8 mouse cellular contexts compared by ENCODE assay signal in the genomic region with DNA sequence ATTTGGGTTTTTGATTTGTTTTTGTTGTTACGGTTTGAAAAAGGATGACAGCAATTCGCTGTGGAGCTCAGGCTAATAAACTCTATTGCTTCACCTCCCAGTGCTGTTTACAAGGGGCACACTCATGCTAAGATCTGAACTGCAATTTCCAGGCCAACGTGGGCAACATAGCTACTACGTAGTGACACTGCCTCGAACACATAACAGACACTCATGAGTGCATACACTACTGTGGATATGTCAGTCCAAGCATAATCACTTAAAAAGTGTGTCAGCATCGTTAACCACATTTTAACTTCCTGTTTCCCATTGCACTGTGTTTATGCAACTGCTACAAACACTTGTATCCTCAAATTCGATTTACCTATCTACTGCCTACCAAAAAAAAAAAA. TPM values are rescaled to one million over a fixed set of nuclear protein-coding genes. Genes with fewer than 3 reads are reported as not detected.
DNase-seq lines count a peak whose midpoint lies in the region; ATAC-seq and TF ChIP-seq lines count a peak whose summit lies in the region.

No protein-coding gene starts in this region.

- ATAC-seq in heart, embryonic 13.5 days (ENCODE audit: extremely low read depth, insufficient number of reproducible peaks, low FRiP score, low TSS enrichment), result no peak
- peak; percentile 78 for ATAC-seq in granulocyte monocyte progenitor cell, adult 5-6 weeks (replicated peaks; ENCODE audit: poor library complexity, severe bottlenecking)
- ATAC-seq in megakaryocyte, adult 5-6 weeks (ENCODE audit: poor library complexity, severe bottlenecking), result peak; percentile 82

- H3K36me3 ChIP-seq in heart, embryonic 13.5 days, result peaks cover 20% of the 10 kb centered on the region
- 0 out of 2 replicates have a peak, but pooled peaks cover 4% of the 10 kb centered on the region for H3K36me3 ChIP-seq in ES-E14 (ENCODE audit: control insufficient read depth, insufficient read depth, low read length, poor library complexity, severe bottlenecking)

- peaks cover 13% of the 10 kb centered on the region for H3K4me1 ChIP-seq in heart, embryonic 13.5 days
- H3K4me1 ChIP-seq in ES-E14 (ENCODE audit: control insufficient read depth in 2 of 2, insufficient read depth in 2 of 2, low read length in 2 of 2, poor library complexity in 1 of 2), result peaks cover 2% of the 10 kb centered on the region in 2 experiments; a peak in 2 of 4 replicates

- in situ Hi-C loops in ES-E14 (cut with MboI; ENCODE audit: low sequenced_read_pairs in 2 of 2, unreplicated experiment in 2 of 2), result no loop called here

- H3K27ac ChIP-seq in heart, embryonic 13.5 days (replicated peaks), result peak overlapping the region; percentile 74
- H3K27ac ChIP-seq in ES-E14 (ENCODE audit: insufficient read depth, low read depth, low read length, poor library complexity, severe bottlenecking), result no peak overlapping the region

- WGBS in heart, embryonic 13.5 days, result 28% methylated on average over 7 of the region's 7 CpGs

- intact Hi-C loops in heart, postnatal 36 days (cut with DNase I), result no loop called here

- H3K9ac ChIP-seq in heart, embryonic 13.5 days, result peak overlapping the region; percentile 96
- H3K9ac ChIP-seq in ES-E14 (ENCODE audit: insufficient read depth, low read depth, low read length, poor library complexity, severe bottlenecking), result peak overlapping the region; percentile 38; the same call in 1 of the 2 replicates

- no peaks in the 10 kb centered on the region for H3K9me3 ChIP-seq in heart, embryonic 13.5 days
- no peaks in the 10 kb centered on the region for H3K9me3 ChIP-seq in ES-E14 (ENCODE audit: control insufficient read depth, insufficient read depth, low read depth, low read length)

- H3K4me3 ChIP-seq in heart, embryonic 13.5 days, result peak overlapping the region; percentile 89
- H3K4me3 ChIP-seq in ES-E14 (ENCODE audit: insufficient read depth in 1 of 2, low read depth in 1 of 2, low read length in 2 of 2, poor library complexity in 1 of 2, severe bottlenecking in 1 of 2), result peak overlapping the region; percentile 39 to 100; a peak in 3 of 4 replicates

- DNase-seq in heart, postnatal 36 days, result no peak
- DNase-seq in ES-E14 (ENCODE audit: low read depth, low spot score), result no peak
- no peak for DNase-seq in urinary bladder, postnatal 36 days (ENCODE audit: low spot score in 2 of 2)
- no peak for DNase-seq in gastrocnemius, postnatal 10 days
- DNase-seq in frontal cortex, postnatal 36 days (ENCODE audit: low spot score in 2 of 2), result no peak

- no peaks in the 10 kb centered on the region for H3K27me3 ChIP-seq in heart, embryonic 13.5 days (replicated peaks)

- peak overlapping the region; percentile 77 for H3K4me2 ChIP-seq in heart, embryonic 13.5 days

TF ChIP-seq in ES-E14, 5 proteins besides CTCF, POLR2A, EP300 and RAD21:
- TF ChIP-seq HCFC1 (IDR thresholded peaks at IDR 0.05; ENCODE audit: borderline replicate concordance, insufficient read depth, low read length) (no peak), MAFK (IDR thresholded peaks at IDR 0.05; ENCODE audit: insufficient read depth, low read depth, low read length) (no peak), CHD2 (IDR thresholded peaks at IDR 0.05; ENCODE audit: low read depth, low read length) (no peak), ZNF384 (IDR thresholded peaks at IDR 0.05; ENCODE audit: low read depth, low read length) (no peak), ZC3H11A (IDR thresholded peaks at IDR 0.05; ENCODE audit: borderline replicate concordance, low read depth, low read length) (no peak)
TF ChIP-seq in ES-E14: peak in this region for 0.

RNA-seq across cellular contexts. Expression of gene Psmd4, which starts 0.4 kb away (rescaled TPM):
- polyA plus RNA-seq in heart, embryonic 13.5 days (2015; fragmentation: Nextera tagmentation; extraction: Ambion mirVana), result 198 and 214 TPM in 2 replicates
- total RNA-seq in heart, postnatal 36 days (2021), result 100 to 1,000 TPM; 136 to 151 TPM
- 258 and 291 TPM in 2 replicates for total RNA-seq in ES-E14 (2012; rRNA removed)
- total RNA-seq in granulocyte monocyte progenitor cell, adult 5-6 weeks (2014; fragmentation: Nextera tagmentation), result 112 and 128 TPM in 2 replicates
- total RNA-seq in granulocyte monocyte progenitor cell, adult 5-6 weeks (2017), result 196 and 226 TPM in 2 replicates
- total RNA-seq in megakaryocyte, adult 5-6 weeks (2015), result 80.0 and 91.9 TPM in 2 replicates
- total RNA-seq in megakaryocyte, adult 5-6 weeks (2017), result 224 and 226 TPM in 2 replicates
- total RNA-seq in gastrocnemius, postnatal 10 days (2021), result 100 to 1,000 TPM; 167 to 176 TPM

RNA-seq across cellular contexts. Expression of gene Zfp687, which starts 27.6 kb away (rescaled TPM):
- polyA plus RNA-seq in heart, embryonic 13.5 days (2015; fragmentation: Nextera tagmentation; extraction: Ambion mirVana), result 14.3 and 17.4 TPM in 2 replicates
- total RNA-seq in heart, postnatal 36 days (2021), result 10 to 100 TPM; 11.4 to 15.8 TPM
- 19.8 and 20.6 TPM in 2 replicates for total RNA-seq in ES-E14 (2012; rRNA removed)
- total RNA-seq in granulocyte monocyte progenitor cell, adult 5-6 weeks (2014; fragmentation: Nextera tagmentation), result 35.0 and 36.7 TPM in 2 replicates
- total RNA-seq in granulocyte monocyte progenitor cell, adult 5-6 weeks (2017), result 18.4 and 20.6 TPM in 2 replicates
- total RNA-seq in megakaryocyte, adult 5-6 weeks (2015), result 10.0 and 15.7 TPM in 2 replicates
- total RNA-seq in megakaryocyte, adult 5-6 weeks (2017), result 11.7 and 39.5 TPM in 2 replicates
- total RNA-seq in gastrocnemius, postnatal 10 days (2021), result 10 to 100 TPM; 20.2 to 22.6 TPM
